Mouse (Mus musculus): ENCODE data around the gene Gm11627.
A peak's percentile ranks its signal among the peaks of the same experiment; 100 is the strongest.
"Not testable (repeated sequence)": the region's sequence is repeated elsewhere in the genome, so short reads cannot be mapped to it uniquely, and the experiment has no call there.

The Gm11627 gene

DNA sequence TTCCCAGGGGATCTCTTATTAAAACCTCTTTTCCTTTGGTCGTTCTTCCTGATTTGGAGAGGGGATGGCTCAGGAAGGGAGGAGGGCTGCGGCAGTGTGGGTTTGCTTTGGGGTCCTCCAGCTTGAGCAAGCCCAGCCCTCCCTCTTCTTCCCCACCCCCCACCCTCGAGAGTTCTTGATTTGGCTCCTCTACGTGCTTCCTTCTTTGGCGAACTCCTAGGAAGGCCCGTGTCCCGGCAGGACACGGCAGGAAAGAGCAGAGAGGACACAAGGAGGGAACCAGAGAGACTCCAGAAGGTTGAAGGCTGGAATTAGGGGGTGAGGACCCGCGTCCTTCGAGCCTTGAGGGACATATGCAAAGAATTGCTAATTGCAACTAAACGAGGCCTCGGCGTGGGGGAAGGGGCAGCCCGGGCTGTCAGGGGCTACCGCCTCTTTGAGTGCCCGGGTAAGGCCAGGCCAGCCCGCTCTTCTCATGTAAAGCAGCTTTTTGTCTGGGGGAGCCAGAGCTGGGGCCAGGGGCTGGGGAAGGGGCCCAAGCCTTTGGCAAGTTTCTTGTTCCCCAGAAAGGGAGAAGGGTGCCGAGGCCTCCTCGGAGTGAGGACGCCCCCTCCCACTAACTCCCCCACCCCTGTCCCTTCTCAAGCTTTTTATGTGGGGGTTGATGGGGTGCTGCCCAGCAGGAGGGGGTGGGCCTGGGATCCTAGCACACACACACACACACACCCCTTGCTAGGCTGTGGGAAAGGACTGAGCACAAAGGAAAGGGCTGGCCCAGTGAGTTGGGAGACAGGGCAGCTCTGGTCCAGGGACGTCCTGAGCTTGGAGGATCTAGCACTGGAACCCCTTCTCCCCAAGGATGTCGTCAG lies at the start of gene Gm11627:
Gene Gm11627 (minus strand): TSS at position 297 of the 869 bp plus-strand sequence.
- no peak for DNase-seq

- no peak for DNase-seq
Observed at GRCm38 (mm10) chr11:102628529-102628928, 49.3 kb upstream of the Gm11627 start.

GRCm38 (mm10) chr11:102627171-102627931 lies 48.1 kb upstream of the Gm11627 start:
- DNase-seq, result no peak

GRCm38 (mm10) chr11:102624888-102625407 lies 45.7 kb upstream of the Gm11627 start:
- no peak for DNase-seq

GRCm38 (mm10) chr11:102623876-102624789 lies 44.9 kb upstream of the Gm11627 start:
- DNase-seq, result peak; percentile 18

GRCm38 (mm10) chr11:102619449-102619848 lies 40.2 kb upstream of the Gm11627 start:
- no peak for DNase-seq

GRCm38 (mm10) chr11:102611317-102611705 lies 32.0 kb upstream of the Gm11627 start:
- no peak for DNase-seq

GRCm38 (mm10) chr11:102610675-102611316 lies 31.5 kb upstream of the Gm11627 start:
- no peak for DNase-seq

- no peak for DNase-seq
Observed at GRCm38 (mm10) chr11:102610260-102610659, 31.0 kb upstream of the Gm11627 start.

- no peak for DNase-seq
Observed at GRCm38 (mm10) chr11:102609483-102609882, 30.2 kb upstream of the Gm11627 start.

- no peak for DNase-seq
Observed at GRCm38 (mm10) chr11:102608691-102609090, 29.4 kb upstream of the Gm11627 start.

DNA sequence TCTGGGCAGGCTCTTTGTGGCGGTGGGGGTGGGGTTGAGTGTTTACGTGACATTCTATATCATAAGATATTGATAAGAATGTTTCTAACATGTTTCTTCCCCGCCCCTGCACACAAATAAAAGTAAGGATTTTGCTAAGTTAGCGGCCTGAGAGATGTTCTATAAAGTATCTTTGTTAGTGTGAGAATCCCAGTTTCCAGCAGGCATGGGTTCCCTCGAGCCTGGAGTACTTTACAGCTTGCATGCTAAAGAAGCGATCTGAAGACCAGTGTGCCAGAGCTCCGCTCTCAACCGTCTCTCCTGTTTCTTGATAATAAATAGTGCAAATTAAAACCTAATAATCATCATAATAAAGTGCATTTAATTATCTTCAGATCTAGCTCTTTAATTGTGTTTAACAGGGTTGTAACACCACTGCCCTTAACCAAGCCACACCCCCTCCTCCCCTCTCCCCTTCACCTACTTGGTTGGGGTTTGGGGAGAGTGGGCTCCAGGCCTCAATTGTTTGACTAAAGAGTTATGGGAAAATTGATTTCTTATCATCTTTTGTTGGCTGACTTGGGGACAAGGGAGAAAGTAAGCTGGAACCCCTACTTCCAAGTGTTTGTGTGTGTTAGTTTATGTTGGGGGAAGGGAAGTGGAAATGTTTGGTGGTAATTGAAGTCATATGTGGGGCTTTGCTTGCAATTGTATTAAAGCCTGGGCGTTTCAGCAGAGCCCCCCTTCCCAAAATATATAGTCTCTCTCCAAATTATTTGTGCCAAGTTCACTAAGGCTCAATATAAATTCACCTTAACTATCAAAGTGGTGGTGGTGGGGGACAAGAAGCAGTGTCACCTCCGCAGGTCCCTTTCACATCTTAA lies 28.7 kb upstream of the Gm11627 start:
- no peak for DNase-seq

DNA sequence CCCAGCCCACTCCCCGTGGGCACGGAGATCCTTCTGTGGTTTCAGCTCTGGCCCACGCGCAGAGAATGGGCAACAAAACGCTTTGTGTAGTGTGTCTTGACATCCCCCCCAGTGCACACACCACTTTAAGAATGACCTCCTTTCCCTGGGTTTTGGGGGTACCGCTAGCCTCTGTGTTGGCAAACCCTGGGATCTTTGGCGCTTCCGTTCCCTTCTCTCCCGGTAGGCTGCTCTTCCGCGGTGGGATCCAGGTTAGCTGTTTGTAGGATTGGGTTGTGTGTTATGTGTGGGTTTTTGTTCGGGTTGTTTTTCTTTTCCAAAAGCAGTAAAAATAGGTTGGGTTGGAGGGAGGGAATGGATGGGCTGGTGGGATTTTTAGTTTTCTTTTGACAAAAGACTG lies 27.9 kb upstream of the Gm11627 start:
- not testable (repeated sequence) for DNase-seq

- no peak for DNase-seq
Observed at GRCm38 (mm10) chr11:102606751-102607171, 27.5 kb upstream of the Gm11627 start.

GRCm38 (mm10) chr11:102605553-102606416 lies 26.5 kb upstream of the Gm11627 start:
- no peak for DNase-seq

DNA sequence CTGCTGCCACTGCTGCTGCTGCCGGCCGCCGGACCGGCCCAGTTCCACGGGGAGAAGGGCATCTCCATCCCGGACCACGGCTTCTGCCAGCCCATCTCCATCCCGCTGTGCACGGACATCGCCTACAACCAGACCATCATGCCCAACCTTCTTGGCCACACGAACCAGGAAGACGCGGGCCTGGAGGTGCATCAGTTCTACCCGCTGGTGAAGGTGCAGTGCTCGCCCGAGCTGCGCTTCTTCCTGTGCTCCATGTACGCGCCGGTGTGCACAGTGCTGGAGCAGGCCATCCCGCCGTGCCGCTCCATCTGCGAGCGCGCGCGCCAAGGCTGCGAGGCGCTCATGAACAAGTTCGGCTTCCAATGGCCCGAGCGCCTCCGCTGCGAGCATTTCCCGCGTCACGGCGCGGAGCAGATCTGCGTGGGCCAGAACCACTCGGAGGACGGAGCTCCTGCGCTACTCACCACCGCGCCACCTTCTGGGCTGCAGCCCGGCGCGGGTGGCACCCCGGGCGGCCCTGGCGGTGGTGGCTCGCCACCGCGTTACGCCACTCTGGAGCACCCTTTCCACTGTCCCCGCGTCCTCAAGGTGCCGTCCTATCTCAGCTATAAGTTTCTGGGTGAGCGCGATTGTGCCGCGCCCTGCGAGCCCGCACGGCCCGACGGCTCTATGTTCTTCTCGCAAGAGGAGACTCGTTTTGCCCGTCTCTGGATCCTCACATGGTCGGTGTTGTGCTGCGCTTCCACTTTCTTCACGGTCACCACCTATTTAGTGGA lies 25.7 kb upstream of the Gm11627 start:
- DNase-seq, result peak; percentile 16

DNA sequence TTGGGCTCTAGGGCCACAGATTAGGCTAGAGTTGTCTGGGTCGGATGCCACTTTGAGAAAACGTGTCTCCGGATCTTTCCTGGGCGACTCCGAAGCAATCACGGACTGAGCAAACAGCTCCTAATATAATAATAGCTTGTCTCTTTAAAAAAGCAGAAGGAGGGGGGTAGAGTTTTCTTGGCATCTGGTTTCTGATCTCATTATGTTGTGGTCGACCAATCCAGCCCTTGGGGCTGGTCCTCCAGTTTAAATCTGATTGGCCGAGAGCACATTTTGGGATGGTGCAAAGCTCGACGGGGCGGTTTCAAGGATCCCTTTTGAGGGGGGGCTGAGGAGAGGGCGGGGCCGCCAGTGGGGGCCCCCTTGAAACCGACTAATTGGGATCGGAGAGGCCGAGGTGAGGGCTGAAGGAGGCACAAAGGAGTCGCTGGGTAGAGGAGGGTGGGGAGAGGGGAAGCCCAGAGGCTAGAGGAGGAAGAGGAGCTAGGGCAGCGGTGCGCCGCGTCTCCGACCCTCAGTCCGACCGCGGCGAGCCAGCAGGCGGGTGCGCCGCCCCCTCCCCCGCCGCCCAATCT lies 24.8 kb upstream of the Gm11627 start, which contains the start of gene Fzd2:
Gene Fzd2 (plus strand): TSS at position 387 of the 575 bp plus-strand sequence.
- DNase-seq, result peak; percentile 89

GRCm38 (mm10) chr11:102603496-102603850 lies 24.2 kb upstream of the Gm11627 start:
- DNase-seq, result peak; percentile 50

All from kidney, adult 11 months (tissue).